Mouse (Mus musculus): ENCODE measurements around the gene 1110008P14Rik. TPM values are rescaled to one million over a fixed set of nuclear protein-coding genes. Genes with fewer than 3 reads are reported as not detected.

1110008P14Rik gene
- polyA plus RNA-seq, 1 experiment from 2014 or later: 39.7 TPM

DNA sequence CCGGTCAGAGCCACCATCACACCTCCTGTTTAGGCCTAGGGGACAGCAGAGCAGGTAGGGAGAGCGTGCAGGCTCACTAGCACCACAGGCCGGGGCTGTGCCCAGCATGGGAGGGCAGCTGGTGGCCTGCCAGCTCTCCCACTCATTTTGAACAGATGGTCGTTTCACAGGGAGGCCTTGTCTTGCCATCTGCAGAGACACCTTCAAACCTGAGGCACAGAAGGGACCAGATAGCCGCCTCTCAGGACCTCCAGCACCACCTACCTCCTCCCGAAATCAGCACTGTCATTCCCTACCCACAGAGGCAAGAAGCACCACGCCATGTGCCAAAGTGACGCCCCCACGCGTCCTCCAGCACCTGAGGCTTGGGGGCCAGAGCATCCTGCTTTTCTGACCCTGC is 37.7 kb downstream of the 1110008P14Rik start:
- Histone ChIP-seq H3K9ac (ENCODE audit: low read depth, low read length) (no peak overlapping the region), H3K36me3 (ENCODE audit: control insufficient read depth, insufficient read depth, low read length) (no peaks in the 10 kb centered on the region), H3K4me3 (ENCODE audit: low read depth, low read length) (no peak overlapping the region), H3K4me1 (replicated peaks; ENCODE audit: control insufficient read depth, insufficient read depth, low read length) (no peaks in the 10 kb centered on the region), H3K27ac (ENCODE audit: low read depth, low read length) (no peak overlapping the region), H3K4me2 (no peak overlapping the region), H3K27me3 (replicated peaks; ENCODE audit: control insufficient read depth, insufficient read depth, low read length) (peaks cover 9% of the 10 kb centered on the region), H3K9me3 (ENCODE audit: control insufficient read depth, low read length) (no peaks in the 10 kb centered on the region)
- WGBS: 64% methylated on average over 10 of the region's 10 CpGs
- ATAC-seq (replicated peaks; ENCODE audit: low FRiP score) (no peak), DNase-seq (ENCODE audit: low spot score) (no peak)

DNA sequence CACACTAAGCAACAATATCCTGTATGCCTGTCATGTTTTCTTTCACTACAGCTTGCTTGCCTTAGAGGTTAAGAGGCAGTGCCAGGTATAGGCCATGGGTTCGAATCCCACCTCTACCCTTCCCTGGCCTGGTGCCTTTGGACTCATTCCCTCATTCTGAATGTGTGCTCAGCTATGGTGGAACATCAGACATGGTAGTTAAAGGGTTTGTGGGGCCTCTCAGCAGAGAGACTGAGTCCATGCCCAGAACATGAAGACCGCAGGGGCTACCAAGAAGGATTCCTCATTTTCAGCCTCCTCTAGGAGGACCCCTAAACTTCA is 38.4 kb downstream of the 1110008P14Rik start:
- DNase-seq (ENCODE audit: low spot score) (no peak), ATAC-seq (replicated peaks; ENCODE audit: low FRiP score) (no peak)
- Histone ChIP-seq H3K27me3 (replicated peaks; ENCODE audit: control insufficient read depth, insufficient read depth, low read length) (peaks cover 7% of the 10 kb centered on the region), H3K9ac (ENCODE audit: low read depth, low read length) (no peak overlapping the region), H3K36me3 (ENCODE audit: control insufficient read depth, insufficient read depth, low read length) (no peaks in the 10 kb centered on the region), H3K4me3 (ENCODE audit: low read depth, low read length) (no peak overlapping the region), H3K9me3 (ENCODE audit: control insufficient read depth, low read length) (no peaks in the 10 kb centered on the region), H3K4me2 (no peak overlapping the region), H3K27ac (ENCODE audit: low read depth, low read length) (no peak overlapping the region), H3K4me1 (replicated peaks; ENCODE audit: control insufficient read depth, insufficient read depth, low read length) (no peaks in the 10 kb centered on the region)
- WGBS: 88% methylated on average over 2 of the region's 2 CpGs

DNA sequence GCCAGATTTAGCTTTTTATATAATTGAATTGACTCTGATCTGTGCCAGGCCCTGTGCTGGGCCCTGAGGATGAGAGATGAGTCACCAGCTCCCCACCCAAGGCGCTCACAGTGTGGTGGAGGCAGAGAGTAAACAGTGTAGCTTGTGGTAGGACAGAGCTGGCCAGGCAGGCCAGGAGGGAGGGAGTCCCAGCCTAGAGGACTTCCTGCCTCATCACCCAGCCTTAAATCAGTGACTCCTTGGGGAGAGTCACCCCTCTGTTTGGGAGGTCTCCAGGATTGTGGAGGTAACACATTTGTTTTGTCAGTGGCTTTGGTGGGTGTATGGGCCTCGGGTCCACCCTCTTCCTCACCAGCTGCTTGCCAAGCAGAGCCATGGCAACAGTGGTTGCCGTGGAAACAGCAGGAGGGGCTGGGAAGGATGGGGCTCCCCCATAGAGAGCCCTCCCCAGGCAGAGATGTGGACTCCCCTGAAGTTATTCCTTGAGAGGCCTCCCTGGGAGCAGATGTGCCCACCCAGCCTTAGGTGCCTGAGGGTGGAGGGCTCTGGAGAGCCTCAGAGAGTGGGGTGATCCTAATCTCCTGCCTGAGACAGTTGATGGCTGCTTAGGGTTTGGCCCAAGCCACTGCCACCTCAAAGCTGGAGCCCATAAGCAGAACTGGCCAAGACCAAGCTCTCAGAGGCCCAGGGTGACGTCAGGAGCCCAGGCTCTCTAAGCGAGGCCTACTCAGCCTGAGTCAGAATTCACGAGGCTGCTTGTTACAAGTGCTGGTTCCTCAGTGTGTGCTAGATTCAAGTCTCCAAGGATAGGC is 39.0 kb downstream of the 1110008P14Rik start:
- 64% methylated on average over 6 of the region's 6 CpGs for WGBS
- H3K4me1 ChIP-seq (replicated peaks; ENCODE audit: control insufficient read depth, insufficient read depth, low read length): no peaks in the 10 kb centered on the region
- no peaks in the 10 kb centered on the region for H3K36me3 ChIP-seq (ENCODE audit: control insufficient read depth, insufficient read depth, low read length)
- H3K4me2 ChIP-seq: no peak overlapping the region
- DNase-seq (ENCODE audit: low spot score) (no peak), ATAC-seq (replicated peaks; ENCODE audit: low FRiP score) (no peak)
- no peak overlapping the region for H3K9ac ChIP-seq (ENCODE audit: low read depth, low read length)
- H3K9me3 ChIP-seq (ENCODE audit: control insufficient read depth, low read length): no peaks in the 10 kb centered on the region
- no peak overlapping the region for H3K27ac ChIP-seq (ENCODE audit: low read depth, low read length)
- H3K27me3 ChIP-seq (replicated peaks; ENCODE audit: control insufficient read depth, insufficient read depth, low read length): peaks cover 4% of the 10 kb centered on the region
- H3K4me3 ChIP-seq (ENCODE audit: low read depth, low read length): no peak overlapping the region

DNA sequence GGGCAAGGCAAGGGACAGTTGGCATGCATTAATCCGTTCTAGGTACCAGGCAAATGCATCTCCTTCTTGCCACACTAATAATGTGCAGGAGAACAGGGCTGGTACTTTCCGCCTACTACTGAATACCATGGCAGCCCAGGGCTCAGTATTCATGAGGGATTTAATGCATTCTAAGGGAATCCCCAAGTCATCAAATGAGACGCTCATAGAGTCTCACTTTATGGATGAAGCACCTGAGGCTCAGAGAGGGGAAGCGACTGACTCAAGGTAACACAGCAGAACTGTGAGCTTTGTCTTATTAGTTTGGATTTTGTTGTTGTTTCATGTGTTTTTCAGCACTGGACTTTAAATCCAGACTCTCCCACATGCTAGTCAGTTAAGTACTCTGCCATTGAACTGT is 39.7 kb downstream of the 1110008P14Rik start:
- Histone ChIP-seq H3K9me3 (ENCODE audit: control insufficient read depth, low read length) (no peaks in the 10 kb centered on the region), H3K4me3 (ENCODE audit: low read depth, low read length) (no peak overlapping the region), H3K27ac (ENCODE audit: low read depth, low read length) (no peak overlapping the region), H3K9ac (ENCODE audit: low read depth, low read length) (no peak overlapping the region), H3K36me3 (ENCODE audit: control insufficient read depth, insufficient read depth, low read length) (no peaks in the 10 kb centered on the region), H3K27me3 (replicated peaks; ENCODE audit: control insufficient read depth, insufficient read depth, low read length) (peaks cover 5% of the 10 kb centered on the region), H3K4me2 (no peak overlapping the region), H3K4me1 (replicated peaks; ENCODE audit: control insufficient read depth, insufficient read depth, low read length) (no peaks in the 10 kb centered on the region)
- 74% methylated on average over 4 of the region's 4 CpGs for WGBS
- DNase-seq (ENCODE audit: low spot score) (no peak), ATAC-seq (replicated peaks; ENCODE audit: low FRiP score) (no peak)

DNA sequence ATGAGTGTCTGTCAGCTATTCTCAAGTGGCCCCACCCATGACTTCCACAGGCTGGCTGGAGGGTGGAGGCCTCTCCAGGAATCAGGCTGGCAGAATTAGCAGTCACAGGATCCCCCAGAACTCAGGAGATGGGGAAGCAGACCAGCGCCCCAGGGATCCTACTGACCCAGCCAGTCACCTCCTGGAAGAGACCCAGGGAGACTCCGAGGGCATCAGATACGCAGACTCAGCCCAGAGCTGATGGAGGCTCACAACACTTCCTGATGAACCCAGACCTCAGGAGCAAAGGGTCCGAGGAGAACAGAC is 40.2 kb downstream of the 1110008P14Rik start:
- WGBS: 72% methylated on average over 4 of the region's 4 CpGs
- H3K4me2 ChIP-seq: no peak overlapping the region
- no peaks in the 10 kb centered on the region for H3K4me1 ChIP-seq (replicated peaks; ENCODE audit: control insufficient read depth, insufficient read depth, low read length)
- no peaks in the 10 kb centered on the region for H3K36me3 ChIP-seq (ENCODE audit: control insufficient read depth, insufficient read depth, low read length)
- ATAC-seq (replicated peaks; ENCODE audit: low FRiP score) (no peak), DNase-seq (ENCODE audit: low spot score) (no peak)
- peaks cover 6% of the 10 kb centered on the region for H3K27me3 ChIP-seq (replicated peaks; ENCODE audit: control insufficient read depth, insufficient read depth, low read length)
- no peak overlapping the region for H3K27ac ChIP-seq (ENCODE audit: low read depth, low read length)
- no peak overlapping the region for H3K9ac ChIP-seq (ENCODE audit: low read depth, low read length)
- no peaks in the 10 kb centered on the region for H3K9me3 ChIP-seq (ENCODE audit: control insufficient read depth, low read length)
- H3K4me3 ChIP-seq (ENCODE audit: low read depth, low read length): no peak overlapping the region

DNA sequence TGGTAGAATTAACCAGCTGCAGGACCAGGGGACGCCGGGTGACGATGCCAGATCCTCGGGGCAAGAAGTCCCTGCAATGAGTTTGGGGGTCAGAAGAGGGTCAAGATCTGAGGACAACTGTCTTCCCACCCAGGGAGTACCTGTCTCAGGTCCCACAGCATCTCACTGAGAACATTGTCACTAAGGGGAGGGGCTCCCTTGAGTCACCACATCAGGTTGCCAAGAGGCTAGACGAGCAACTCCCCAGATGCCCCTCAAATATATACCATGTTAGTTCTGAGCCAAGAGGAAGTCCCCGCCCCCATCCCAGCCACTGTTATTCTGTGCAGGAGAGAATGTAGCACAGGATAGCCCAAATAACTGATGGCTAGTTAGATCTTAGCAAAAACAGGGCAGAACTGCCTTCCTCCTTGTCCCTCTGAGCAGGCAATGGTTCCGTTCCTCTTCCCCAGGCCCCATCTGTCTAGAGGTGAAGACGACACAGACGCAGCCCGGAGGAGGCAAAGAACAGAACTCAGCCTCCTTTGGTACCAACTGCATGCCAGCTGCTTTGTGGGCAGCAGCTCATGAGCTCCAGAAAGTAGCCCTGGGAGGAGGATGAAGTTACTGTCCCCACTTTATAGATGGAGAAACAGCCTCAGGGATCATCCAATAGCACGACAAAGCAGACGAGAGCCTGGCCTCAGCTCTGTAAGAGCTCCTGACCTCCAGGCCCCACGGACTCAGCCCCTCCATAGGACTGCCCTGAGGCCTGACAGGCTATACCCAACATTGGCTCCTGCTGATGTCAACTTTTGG is 40.7 kb downstream of the 1110008P14Rik start:
- DNase-seq (ENCODE audit: low spot score) (no peak), ATAC-seq (replicated peaks; ENCODE audit: low FRiP score) (no peak)
- no peak overlapping the region for H3K9ac ChIP-seq (ENCODE audit: low read depth, low read length)
- WGBS: 81% methylated on average over 13 of the region's 13 CpGs
- H3K4me1 ChIP-seq (replicated peaks; ENCODE audit: control insufficient read depth, insufficient read depth, low read length): no peaks in the 10 kb centered on the region
- H3K4me3 ChIP-seq (ENCODE audit: low read depth, low read length): no peak overlapping the region
- H3K4me2 ChIP-seq: no peak overlapping the region
- peaks cover 11% of the 10 kb centered on the region for H3K27me3 ChIP-seq (replicated peaks; ENCODE audit: control insufficient read depth, insufficient read depth, low read length)
- no peak overlapping the region for H3K27ac ChIP-seq (ENCODE audit: low read depth, low read length)
- H3K9me3 ChIP-seq (ENCODE audit: control insufficient read depth, low read length): no peaks in the 10 kb centered on the region
- no peaks in the 10 kb centered on the region for H3K36me3 ChIP-seq (ENCODE audit: control insufficient read depth, insufficient read depth, low read length)

DNA sequence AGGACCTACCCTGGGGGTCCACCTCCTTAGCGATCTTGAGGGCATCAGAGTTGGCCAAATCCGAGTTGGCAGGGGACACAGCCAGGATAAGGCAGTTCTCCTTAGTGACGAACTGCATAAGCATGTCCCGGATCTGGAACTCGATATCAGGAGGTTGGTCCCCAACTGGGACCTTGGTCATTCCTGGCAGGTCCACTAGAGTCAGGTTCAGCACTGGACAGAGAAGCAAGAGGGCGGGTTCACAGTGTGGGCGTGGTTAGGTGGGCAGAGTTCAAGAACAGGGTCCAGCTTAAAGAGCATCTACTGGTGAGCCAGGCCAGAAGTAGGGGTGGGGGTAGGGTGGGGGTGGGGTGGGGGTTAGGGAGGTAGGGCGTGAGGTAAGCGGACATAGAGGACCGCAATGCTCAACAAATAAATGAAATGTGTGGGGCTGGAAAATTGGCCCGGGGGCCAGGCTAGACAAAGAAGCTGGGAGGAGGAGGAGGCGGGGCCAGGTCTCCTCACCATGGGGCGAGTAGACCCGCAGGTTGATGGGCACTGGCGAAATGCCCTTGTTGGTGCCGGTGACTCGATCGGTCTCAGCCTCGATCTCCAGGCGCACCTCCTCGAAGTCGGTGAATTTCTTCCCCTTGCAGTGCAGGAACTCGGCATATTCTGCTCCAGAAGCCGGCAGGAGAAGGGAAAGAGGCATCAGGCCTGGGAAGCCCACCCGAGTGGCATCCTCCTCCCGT is 41.7 kb downstream of the 1110008P14Rik start:
- no peak for DNase-seq (ENCODE audit: low spot score)
- Histone ChIP-seq H3K9ac (ENCODE audit: low read depth, low read length) (no peak overlapping the region), H3K4me3 (ENCODE audit: low read depth, low read length) (no peak overlapping the region), H3K9me3 (ENCODE audit: control insufficient read depth, low read length) (no peaks in the 10 kb centered on the region), H3K4me2 (no peak overlapping the region), H3K27ac (ENCODE audit: low read depth, low read length) (no peak overlapping the region), H3K36me3 (ENCODE audit: control insufficient read depth, insufficient read depth, low read length) (no peaks in the 10 kb centered on the region), H3K4me1 (replicated peaks; ENCODE audit: control insufficient read depth, insufficient read depth, low read length) (no peaks in the 10 kb centered on the region), H3K27me3 (replicated peaks; ENCODE audit: control insufficient read depth, insufficient read depth, low read length) (peaks cover 20% of the 10 kb centered on the region)
- 35% methylated on average over 26 of the region's 26 CpGs for WGBS
- ATAC-seq (replicated peaks; ENCODE audit: low FRiP score): no peak

DNA sequence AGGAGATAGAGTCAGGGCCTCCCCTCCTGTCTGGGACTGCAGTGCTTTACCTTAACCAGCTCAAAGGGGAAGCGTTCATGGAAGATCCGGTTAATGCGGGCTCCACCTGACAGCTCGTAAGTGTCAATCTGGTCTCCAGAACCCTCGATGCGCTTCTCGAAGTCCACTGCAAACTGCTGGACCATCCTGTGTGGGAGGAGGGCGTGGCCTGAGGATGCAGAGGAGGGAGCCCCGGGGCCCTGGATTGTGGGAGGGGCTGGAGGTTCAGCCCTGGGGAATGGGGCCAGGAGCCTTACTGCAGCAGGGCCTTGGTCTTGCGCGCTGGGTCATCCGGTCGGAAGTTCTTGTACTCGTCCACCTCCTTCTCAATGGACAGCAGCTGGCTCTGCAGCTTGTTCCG is 45.9 kb downstream of the 1110008P14Rik start:
- H3K36me3 ChIP-seq (ENCODE audit: control insufficient read depth, insufficient read depth, low read length): no peaks in the 10 kb centered on the region
- peaks cover 34% of the 10 kb centered on the region for H3K27me3 ChIP-seq (replicated peaks; ENCODE audit: control insufficient read depth, insufficient read depth, low read length)
- H3K27ac ChIP-seq (ENCODE audit: low read depth, low read length): no peak overlapping the region
- no peak overlapping the region for H3K4me3 ChIP-seq (ENCODE audit: low read depth, low read length)
- DNase-seq (ENCODE audit: low spot score) (no peak), ATAC-seq (replicated peaks; ENCODE audit: low FRiP score) (no peak)
- no peaks in the 10 kb centered on the region for H3K4me1 ChIP-seq (replicated peaks; ENCODE audit: control insufficient read depth, insufficient read depth, low read length)
- no peak overlapping the region for H3K4me2 ChIP-seq
- WGBS: 38% methylated on average over 15 of the region's 15 CpGs
- H3K9me3 ChIP-seq (ENCODE audit: control insufficient read depth, low read length): no peaks in the 10 kb centered on the region
- no peak overlapping the region for H3K9ac ChIP-seq (ENCODE audit: low read depth, low read length)
